Mouse (Mus musculus) kidney, postnatal 14 days (tissue): ENCODE results near the gene Etv6.
"Not testable (repeated sequence)": the region's sequence is repeated elsewhere in the genome, so short reads cannot be mapped to it uniquely, and the experiment has no call there.

ENCODE experiments used
- DNase-seq: peaks from one replicate; pipeline ENCODE4 v3.0.0; 2022; ENCODE audit warnings: mixed read lengths

Gene Etv6

GRCm38 (mm10) chr6:134035490-134036405 is at the start of gene Etv6:
TSS of gene Etv6 (plus strand) at chr6:134035700.
- peak; percentile 88 for DNase-seq

GRCm38 (mm10) chr6:133986161-133986560 is 49.3 kb upstream of the Etv6 start:
- DNase-seq, result peak; percentile 12

DNA sequence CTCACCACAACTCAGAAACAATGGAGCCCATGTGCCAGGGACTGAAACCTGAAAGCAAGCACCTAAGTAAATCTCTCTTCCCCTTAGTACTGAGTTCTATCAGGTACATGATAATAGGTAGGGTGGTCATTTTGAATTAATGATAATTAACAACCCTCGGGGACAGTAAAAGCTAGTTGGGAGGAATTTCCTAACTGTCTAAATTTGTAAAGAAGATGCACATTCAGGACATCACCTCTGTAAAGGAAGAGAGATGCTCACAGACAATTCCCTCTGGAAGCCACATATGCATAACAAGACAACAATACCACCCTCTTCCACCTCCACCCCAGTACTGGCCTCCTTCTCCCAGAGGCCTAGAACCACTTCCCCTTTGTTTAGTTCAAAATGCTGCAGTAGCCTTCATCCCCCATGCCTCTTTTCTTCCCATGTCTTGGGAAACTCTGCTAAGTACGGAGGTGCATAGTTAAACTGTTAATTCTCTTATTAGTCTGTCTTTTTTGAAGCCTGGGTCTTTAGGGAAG is 48.4 kb upstream of the Etv6 start:
- no peak for DNase-seq

- no peak for DNase-seq
Observed at GRCm38 (mm10) chr6:133988011-133988410, 47.5 kb upstream of the Etv6 start.

GRCm38 (mm10) chr6:133997461-133997860 is 38.0 kb upstream of the Etv6 start:
- DNase-seq, result no peak

DNA sequence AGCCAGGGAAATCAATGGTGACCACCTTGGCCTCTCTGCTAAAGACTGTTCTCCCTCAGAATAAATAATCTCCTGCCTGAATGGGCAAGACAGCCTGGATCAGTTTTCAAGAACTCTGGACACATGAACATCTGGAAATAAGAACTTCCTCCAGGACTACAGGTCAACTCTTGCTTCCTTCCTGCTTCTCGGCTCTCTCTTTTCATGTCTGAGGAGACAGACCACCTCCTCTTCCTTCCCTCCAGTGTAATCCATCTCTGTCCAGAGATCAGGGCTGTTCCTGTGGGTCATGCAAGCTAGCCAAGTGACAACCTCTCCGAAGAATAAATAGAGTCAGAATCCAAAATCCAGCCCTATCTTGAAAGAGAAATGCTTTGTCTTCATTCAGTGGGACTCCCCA is 37.6 kb upstream of the Etv6 start:
- DNase-seq, result peak; percentile 48

- DNase-seq, result not testable (repeated sequence)
Observed at GRCm38 (mm10) chr6:134014488-134015110, 20.9 kb upstream of the Etv6 start.

DNA sequence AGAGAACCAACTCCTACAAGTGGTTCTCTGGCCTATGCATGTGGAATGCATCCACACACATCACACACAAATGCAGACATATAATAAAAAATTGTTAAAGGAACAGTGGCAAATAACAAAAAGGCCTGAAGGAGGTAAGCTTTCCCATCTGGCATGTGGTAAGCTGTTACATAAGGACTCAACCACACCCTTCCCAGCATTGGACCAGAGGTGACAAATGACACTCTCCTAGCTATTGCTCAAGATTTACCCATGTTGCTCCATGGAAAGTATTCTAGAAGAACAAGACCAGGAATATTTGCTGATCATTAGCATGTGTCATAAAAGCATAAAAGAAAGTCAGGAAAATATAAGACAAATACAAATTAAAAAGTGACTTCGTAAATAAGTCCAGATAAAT is 16.7 kb upstream of the Etv6 start:
- no peak for DNase-seq

DNA sequence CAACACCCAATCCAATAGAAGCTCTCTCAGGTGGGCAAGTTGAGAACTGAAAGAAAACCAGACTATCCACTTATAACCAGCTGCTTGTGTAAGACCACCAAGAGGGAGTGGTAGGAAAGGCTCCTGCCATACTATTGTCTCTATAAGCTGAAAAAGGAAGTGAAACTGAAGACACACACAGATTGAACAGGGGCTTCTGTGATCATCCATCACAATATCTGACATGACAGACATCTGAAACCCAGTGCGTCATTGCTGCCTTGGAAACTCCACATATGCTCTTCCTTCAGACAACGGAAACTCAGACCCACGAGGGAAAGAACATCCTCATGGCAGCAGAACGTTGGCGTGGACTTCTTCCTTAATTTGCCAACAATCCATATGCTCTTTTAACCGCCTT is 14.7 kb upstream of the Etv6 start:
- no peak for DNase-seq

- no peak for DNase-seq
Observed at GRCm38 (mm10) chr6:134026264-134026663, 9.2 kb upstream of the Etv6 start.

- DNase-seq, result no peak
Observed at GRCm38 (mm10) chr6:134027022-134027421, 8.5 kb upstream of the Etv6 start.

- DNase-seq, result no peak
Observed at GRCm38 (mm10) chr6:134032451-134032850, 3.0 kb upstream of the Etv6 start.

GRCm38 (mm10) chr6:134034436-134034835 is 1.1 kb upstream of the Etv6 start:
- DNase-seq, result peak; percentile 37

DNA sequence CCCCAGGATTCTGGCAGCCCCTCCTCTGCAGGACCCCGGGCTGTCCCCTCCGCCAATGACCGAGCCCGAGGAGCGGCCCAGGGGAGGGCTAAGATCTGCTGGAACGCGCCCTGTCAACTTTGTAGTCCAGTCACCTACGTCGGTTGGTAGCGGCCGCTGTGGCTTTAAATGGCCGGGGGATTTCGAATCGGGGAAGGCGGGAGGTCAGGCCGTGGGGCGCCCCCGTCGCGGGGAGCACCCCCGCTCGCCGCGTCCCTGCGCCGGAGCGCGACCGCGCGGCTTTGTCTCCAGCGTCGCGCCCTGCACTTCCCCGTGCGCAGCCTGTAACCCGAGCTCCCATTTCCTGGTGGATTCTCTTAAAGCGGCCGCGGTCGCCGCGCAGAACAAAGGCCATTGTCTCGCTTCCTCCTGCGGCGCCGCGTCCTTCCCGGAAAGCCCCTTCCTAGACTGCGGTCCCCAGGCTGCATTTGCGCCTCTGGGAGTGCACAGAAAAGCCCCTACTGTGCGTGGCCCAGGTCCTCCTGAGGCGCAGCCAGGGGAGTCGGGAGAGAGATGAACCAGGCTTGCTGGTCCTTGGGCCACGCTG is 503 bp upstream of the Etv6 start:
- DNase-seq, result peak; percentile 90

- no peak for DNase-seq
Observed at GRCm38 (mm10) chr6:134036491-134036911, 1.0 kb downstream of the Etv6 start.

DNA sequence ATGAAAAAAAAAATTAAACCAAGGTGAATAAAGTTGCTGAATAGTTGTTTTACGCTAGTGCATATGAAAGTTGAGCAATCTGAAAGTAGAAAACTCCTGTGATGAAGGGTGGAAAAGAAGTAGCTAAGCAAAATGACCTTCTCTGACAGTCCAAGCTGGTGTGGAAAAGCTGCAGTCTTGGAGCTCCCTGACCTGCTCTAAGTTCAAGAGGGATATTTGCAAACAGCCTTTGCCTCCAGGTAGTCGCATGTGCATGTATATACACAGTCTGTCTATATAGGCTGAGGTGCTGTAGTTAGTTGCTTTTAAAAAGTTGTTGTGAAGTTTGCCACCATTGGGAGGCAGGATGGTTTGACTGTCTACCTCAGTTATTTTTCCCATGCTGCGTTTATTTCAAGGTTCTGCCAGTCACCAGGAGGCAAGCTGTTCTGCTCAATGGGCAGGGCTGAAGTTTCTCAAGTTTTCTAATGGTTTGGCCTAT is 1.5 kb downstream of the Etv6 start:
- DNase-seq, result no peak

- no peak for DNase-seq
Observed at GRCm38 (mm10) chr6:134037960-134038359, 2.5 kb downstream of the Etv6 start.

GRCm38 (mm10) chr6:134038881-134039280 is 3.4 kb downstream of the Etv6 start:
- peak; percentile 82 for DNase-seq

- no peak for DNase-seq
Observed at GRCm38 (mm10) chr6:134039351-134039750, 3.9 kb downstream of the Etv6 start.

- no peak for DNase-seq
Observed at GRCm38 (mm10) chr6:134040312-134040711, 4.8 kb downstream of the Etv6 start.

DNA sequence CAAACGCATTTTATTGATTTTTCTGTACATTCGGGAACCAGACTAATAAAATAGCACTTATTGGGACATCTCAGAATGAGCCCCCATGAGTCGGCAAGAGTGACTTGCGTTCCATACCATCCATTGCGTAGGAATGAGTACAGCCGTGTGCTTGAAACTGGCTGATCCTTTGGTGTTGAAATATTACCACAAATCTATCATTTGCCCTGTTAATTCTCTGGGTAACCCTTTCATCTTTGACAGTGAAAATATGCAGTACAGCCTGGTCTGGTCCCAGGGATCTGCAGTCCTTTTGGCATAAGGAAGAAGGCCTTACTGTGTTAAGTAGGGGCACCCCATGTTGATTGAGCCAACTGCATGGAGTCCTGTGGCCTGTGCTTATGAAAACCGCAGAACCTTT is 5.8 kb downstream of the Etv6 start:
- no peak for DNase-seq

DNA sequence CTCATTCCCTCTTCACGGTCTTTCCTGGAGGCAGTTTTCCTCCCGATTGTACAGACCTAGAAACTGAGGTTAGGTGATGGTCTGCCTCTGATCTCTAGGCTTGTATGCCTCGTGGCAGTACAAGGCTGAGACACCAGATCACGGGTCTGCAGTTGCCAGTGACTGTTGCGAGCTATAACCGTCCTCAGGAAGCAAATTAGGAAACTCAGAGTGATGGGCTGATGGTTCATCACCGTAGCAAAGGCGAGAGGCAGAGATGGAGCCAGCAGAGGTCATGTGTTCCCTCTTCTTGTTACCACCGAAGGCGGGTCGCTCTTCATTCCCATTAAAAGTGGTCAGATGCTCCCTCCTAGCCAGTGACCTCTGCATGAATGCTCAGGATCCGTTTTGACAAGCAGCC is 6.4 kb downstream of the Etv6 start:
- no peak for DNase-seq

DNA sequence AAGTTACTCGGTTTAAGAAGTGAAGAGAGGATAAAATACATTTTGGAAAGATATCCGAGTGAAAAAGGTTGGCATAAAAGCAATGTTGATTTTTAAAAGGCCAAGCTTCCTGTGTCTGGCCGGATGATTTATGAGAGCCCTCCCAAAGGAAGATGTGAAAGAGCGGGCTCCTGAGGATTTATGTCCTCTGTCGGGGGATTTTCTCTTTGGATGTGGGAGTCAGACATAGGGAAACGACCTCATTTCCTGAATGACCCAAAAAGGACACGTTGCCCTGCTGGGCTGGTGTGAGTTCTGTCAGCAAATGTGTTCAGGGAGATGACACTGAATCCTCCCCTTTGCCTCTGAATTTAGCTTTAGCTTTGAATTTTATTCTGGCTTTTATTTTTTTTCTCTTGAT is 8.0 kb downstream of the Etv6 start:
- peak; percentile 74 for DNase-seq
